Mouse (Mus musculus): ENCODE data around the gene Slc25a11. TPM values are rescaled to one million over a fixed set of nuclear protein-coding genes. Genes with fewer than 3 reads are reported as not detected.

The Slc25a11 gene
- polyA plus RNA-seq, 1 experiment: 136 TPM

- H3K36me3 ChIP-seq (ENCODE audit: control insufficient read depth, insufficient read depth): peaks cover 36% of the 10 kb centered on the region
- H3K27me3 ChIP-seq (ENCODE audit: control insufficient read depth, insufficient read depth, insufficient read length): no peaks in the 10 kb centered on the region
- peaks cover 2% of the 10 kb centered on the region for H3K79me3 ChIP-seq (ENCODE audit: low read depth)
These were observed 50.0 kb downstream of the Slc25a11 start for GRCm38 (mm10) chr11:70597301-70597700.

GRCm38 (mm10) chr11:70596094-70596493 is 51.2 kb downstream of the Slc25a11 start:
- H3K79me2 ChIP-seq (ENCODE audit: control insufficient read depth, insufficient read depth): peaks cover 35% of the 10 kb centered on the region
- peaks cover 25% of the 10 kb centered on the region for H3K36me3 ChIP-seq (ENCODE audit: control insufficient read depth, insufficient read depth)
- H3K4me3 ChIP-seq (ENCODE audit: insufficient read depth, poor library complexity, severe bottlenecking): no peak overlapping the region
- H3ac ChIP-seq (ENCODE audit: control insufficient read depth, insufficient read length, low read depth): no peak overlapping the region
- TF ChIP-seq MYOD1 (IDR thresholded peaks at IDR 0.05; ENCODE audit: control insufficient read depth, insufficient read length, low read depth) (no peak), MYOG (IDR thresholded peaks at IDR 0.05; ENCODE audit: control insufficient read depth, extremely low read depth, insufficient read length) (no peak), CTCF (IDR thresholded peaks at IDR 0.05; ENCODE audit: control insufficient read depth, insufficient read depth, insufficient read length) (no peak), MAX (IDR thresholded peaks at IDR 0.05) (no peak), FOSL1 (IDR thresholded peaks at IDR 0.05; ENCODE audit: insufficient read depth, low read length, poor library complexity, severe bottlenecking) (no peak), CEBPB (IDR thresholded peaks at IDR 0.05; ENCODE audit: low read depth) (no peak), USF1 (IDR thresholded peaks at IDR 0.05; ENCODE audit: low read depth) (no peak)
- no peaks in the 10 kb centered on the region for H3K27me3 ChIP-seq (ENCODE audit: control insufficient read depth, insufficient read depth, insufficient read length)
- peaks cover 4% of the 10 kb centered on the region for H3K79me3 ChIP-seq (ENCODE audit: low read depth)

More at GRCm38 (mm10) chr11:70597301-70597700, 50.0 kb downstream of the Slc25a11 start:
- TF ChIP-seq MYOD1 (IDR thresholded peaks at IDR 0.05; ENCODE audit: control insufficient read depth, insufficient read length, low read depth): no peak
- TF ChIP-seq USF1 (IDR thresholded peaks at IDR 0.05; ENCODE audit: low read depth): no peak
- no peak overlapping the region for H3K4me3 ChIP-seq (ENCODE audit: insufficient read depth, poor library complexity, severe bottlenecking)
- no peak overlapping the region for H3ac ChIP-seq (ENCODE audit: control insufficient read depth, insufficient read length, low read depth)
- peaks cover 24% of the 10 kb centered on the region for H3K79me2 ChIP-seq (ENCODE audit: control insufficient read depth, insufficient read depth)

GRCm38 (mm10) chr11:70595638-70596037 is 51.6 kb downstream of the Slc25a11 start:
- TF ChIP-seq FOSL1 (IDR thresholded peaks at IDR 0.05; ENCODE audit: insufficient read depth, low read length, poor library complexity, severe bottlenecking): no peak
- no peak for TF ChIP-seq CEBPB (IDR thresholded peaks at IDR 0.05; ENCODE audit: low read depth)
- no peak for TF ChIP-seq CTCF (IDR thresholded peaks at IDR 0.05; ENCODE audit: control insufficient read depth, insufficient read depth, insufficient read length)
- no peak for TF ChIP-seq USF1 (IDR thresholded peaks at IDR 0.05; ENCODE audit: low read depth)
- TF ChIP-seq MYOD1 (IDR thresholded peaks at IDR 0.05; ENCODE audit: control insufficient read depth, insufficient read length, low read depth): no peak
- TF ChIP-seq MYOG (IDR thresholded peaks at IDR 0.05; ENCODE audit: control insufficient read depth, extremely low read depth, insufficient read length): no peak
- no peak for TF ChIP-seq MAX (IDR thresholded peaks at IDR 0.05)
- Histone ChIP-seq H3K4me3 (ENCODE audit: insufficient read depth, poor library complexity, severe bottlenecking) (no peak overlapping the region), H3K79me3 (ENCODE audit: low read depth) (peaks cover 8% of the 10 kb centered on the region), H3K79me2 (ENCODE audit: control insufficient read depth, insufficient read depth) (peaks cover 39% of the 10 kb centered on the region), H3K27me3 (ENCODE audit: control insufficient read depth, insufficient read depth, insufficient read length) (no peaks in the 10 kb centered on the region), H3K36me3 (ENCODE audit: control insufficient read depth, insufficient read depth) (peaks cover 25% of the 10 kb centered on the region), H3ac (ENCODE audit: control insufficient read depth, insufficient read length, low read depth) (no peak overlapping the region)

- no peak for TF ChIP-seq USF1 (IDR thresholded peaks at IDR 0.05; ENCODE audit: low read depth)
- no peak for TF ChIP-seq CEBPB (IDR thresholded peaks at IDR 0.05; ENCODE audit: low read depth)
- TF ChIP-seq MYOD1 (IDR thresholded peaks at IDR 0.05; ENCODE audit: control insufficient read depth, insufficient read length, low read depth): no peak
- no peak for TF ChIP-seq CTCF (IDR thresholded peaks at IDR 0.05; ENCODE audit: control insufficient read depth, insufficient read depth, insufficient read length)
- no peak for TF ChIP-seq FOSL1 (IDR thresholded peaks at IDR 0.05; ENCODE audit: insufficient read depth, low read length, poor library complexity, severe bottlenecking)
- TF ChIP-seq MYOG (IDR thresholded peaks at IDR 0.05; ENCODE audit: control insufficient read depth, extremely low read depth, insufficient read length): no peak
- no peak for TF ChIP-seq MAX (IDR thresholded peaks at IDR 0.05)
- Histone ChIP-seq H3K79me3 (ENCODE audit: low read depth) (peaks cover 15% of the 10 kb centered on the region), H3K27me3 (ENCODE audit: control insufficient read depth, insufficient read depth, insufficient read length) (no peaks in the 10 kb centered on the region), H3ac (ENCODE audit: control insufficient read depth, insufficient read length, low read depth) (no peak overlapping the region), H3K36me3 (ENCODE audit: control insufficient read depth, insufficient read depth) (peaks cover 25% of the 10 kb centered on the region), H3K79me2 (ENCODE audit: control insufficient read depth, insufficient read depth) (peaks cover 51% of the 10 kb centered on the region), H3K4me3 (ENCODE audit: insufficient read depth, poor library complexity, severe bottlenecking) (no peak overlapping the region)
These were observed 52.9 kb downstream of the Slc25a11 start for GRCm38 (mm10) chr11:70594253-70594989.

Other genes with a start within 250 kb of the Slc25a11 start
- gene Pelp1, start 237.4 kb downstream of the Slc25a11 start, polyA plus RNA-seq (2012; fragmentation: generic; extraction: Trizol): 40.6 TPM
- gene Arrb2, start 214.8 kb downstream of the Slc25a11 start, polyA plus RNA-seq (2012; fragmentation: generic; extraction: Trizol): 27.6 TPM
- 46.2 TPM for gene Med11, start 195.6 kb downstream of the Slc25a11 start, polyA plus RNA-seq (2012; fragmentation: generic; extraction: Trizol)
- 0.04 TPM for gene Zmynd15, start 188.0 kb downstream of the Slc25a11 start, polyA plus RNA-seq (2012; fragmentation: generic; extraction: Trizol)
- gene Cxcl16, start 187.5 kb downstream of the Slc25a11 start, polyA plus RNA-seq (2012; fragmentation: generic; extraction: Trizol): 0.19 TPM
- not detected for gene Tm4sf5, start 142.2 kb downstream of the Slc25a11 start, polyA plus RNA-seq (2012; fragmentation: generic; extraction: Trizol)
- not detected for gene Vmo1, start 132.9 kb downstream of the Slc25a11 start, polyA plus RNA-seq (2012; fragmentation: generic; extraction: Trizol)
- gene Gltpd2, start 128.3 kb downstream of the Slc25a11 start, polyA plus RNA-seq (2012; fragmentation: generic; extraction: Trizol): not detected
- 658 TPM for gene Psmb6, start 122.1 kb downstream of the Slc25a11 start, polyA plus RNA-seq (2012; fragmentation: generic; extraction: Trizol)
- gene Gm40193, start 114.5 kb downstream of the Slc25a11 start, polyA plus RNA-seq (2012; fragmentation: generic; extraction: Trizol): not detected
- 9.3 TPM for gene Pld2, start 107.4 kb downstream of the Slc25a11 start, polyA plus RNA-seq (2012; fragmentation: generic; extraction: Trizol)
- gene Mink1, start 84.6 kb downstream of the Slc25a11 start, polyA plus RNA-seq (2012; fragmentation: generic; extraction: Trizol): 34.5 TPM
- not detected for gene 4930544D05Rik, start 31.6 kb downstream of the Slc25a11 start, polyA plus RNA-seq (2012; fragmentation: generic; extraction: Trizol)
- gene Chrne, start 28.3 kb downstream of the Slc25a11 start, polyA plus RNA-seq (2012; fragmentation: generic; extraction: Trizol): 0.08 TPM
- 0.13 TPM for gene Gp1ba, start 8.4 kb downstream of the Slc25a11 start, polyA plus RNA-seq (2012; fragmentation: generic; extraction: Trizol)
- gene Rnf167, start 244 bp downstream of the Slc25a11 start, polyA plus RNA-seq (2012; fragmentation: generic; extraction: Trizol): 9.0 TPM
- gene Pfn1, start 7.2 kb upstream of the Slc25a11 start, polyA plus RNA-seq (2012; fragmentation: generic; extraction: Trizol): 4,207 TPM
- 1,151 TPM for gene Eno3, start 9.7 kb upstream of the Slc25a11 start, polyA plus RNA-seq (2012; fragmentation: generic; extraction: Trizol)
- gene Spag7, start 21.9 kb upstream of the Slc25a11 start, polyA plus RNA-seq (2012; fragmentation: generic; extraction: Trizol): 75.4 TPM
- 9.0 TPM for gene Camta2, start 40.6 kb upstream of the Slc25a11 start, polyA plus RNA-seq (2012; fragmentation: generic; extraction: Trizol)
- 0.42 TPM for gene Inca1, start 52.7 kb upstream of the Slc25a11 start, polyA plus RNA-seq (2012; fragmentation: generic; extraction: Trizol)
- 99.8 TPM for gene Kif1c, start 53.1 kb upstream of the Slc25a11 start, polyA plus RNA-seq (2012; fragmentation: generic; extraction: Trizol)
- 1.1 TPM for gene Zfp3, start 116.7 kb upstream of the Slc25a11 start, polyA plus RNA-seq (2012; fragmentation: generic; extraction: Trizol)
- gene Scimp, start 165.1 kb upstream of the Slc25a11 start, polyA plus RNA-seq (2012; fragmentation: generic; extraction: Trizol): not detected
- gene Rabep1, start 197.3 kb upstream of the Slc25a11 start, polyA plus RNA-seq (2012; fragmentation: generic; extraction: Trizol): 11.9 TPM